Mouse (Mus musculus) hindbrain, embryonic 12.5 days (tissue): Measurements from ENCODE around the gene Lyst. TPM values are rescaled to one million over a fixed set of nuclear protein-coding genes. Genes with fewer than 3 reads are reported as not detected.
A peak's percentile ranks its signal among the peaks of the same experiment; 100 is the strongest.

Source experiments
- ATAC-seq: fragments of 200-750 bp; cut with Nextera tagmentation; 2 replicates; pipeline ENCODE4 v1.8.0; 2017; ENCODE audit warnings: moderate TSS enrichment; ENCODE audit not compliant: low FRiP score
- H3K27ac ChIP-seq: fragments of 300-500 bp; sonication (generic); 2 replicates; pipeline ENCODE4 v1.5.1; 2016; ENCODE audit warnings: mild to moderate bottlenecking
- H3K27me3 ChIP-seq: fragments of 300-500 bp; sonication (generic); 2 replicates; pipeline ENCODE4 v1.6.1; 2016; ENCODE audit warnings: mild to moderate bottlenecking
- H3K36me3 ChIP-seq: fragments of 300-500 bp; sonication (generic); 2 replicates; pipeline ENCODE4 v1.6.1; 2016; ENCODE audit warnings: mild to moderate bottlenecking
- H3K4me1 ChIP-seq: fragments of 300-500 bp; sonication (generic); 2 replicates; pipeline ENCODE4 v1.6.1; 2016
- H3K4me2 ChIP-seq: fragments of 300-500 bp; sonication (generic); replicated peaks from 2 replicates; pipeline ENCODE4 v1.6.1; 2016; ENCODE audit warnings: mild to moderate bottlenecking
- H3K4me3 ChIP-seq: fragments of 300-500 bp; sonication (generic); 2 replicates; pipeline ENCODE4 v1.5.1; 2016; ENCODE audit warnings: mild to moderate bottlenecking
- H3K9ac ChIP-seq: fragments of 300-500 bp; sonication (generic); 2 replicates; pipeline ENCODE4 v1.6.1; 2016; ENCODE audit warnings: mild to moderate bottlenecking, moderate library complexity
- H3K9me3 ChIP-seq: fragments of 300-500 bp; sonication (generic); replicated peaks from 2 replicates; pipeline ENCODE4 v1.6.1; 2016; ENCODE audit warnings: mild to moderate bottlenecking
- WGBS: fragments of 180-500 bp; shearing (Covaris S2); methylation state at CpG from one replicate; pipeline ENCODE4 v1.1.7; 2016; 5-methylcytosine and 5-hydroxymethylcytosine counted together
- polyA plus RNA-seq: library from polyadenylated mRNA; unstranded; fragments of >200 nt; fragmentation: Nextera tagmentation; extraction: Ambion mirVana; gene quantifications from 2 replicates; pipeline ENCODE4 v1.2.1, GENCODE M21; 2016

The Lyst gene
- polyA plus RNA-seq, 1 experiment from 2014 or later: 3.2 TPM

- 87% methylated on average over 11 of the region's 11 CpGs for WGBS
- no peaks in the 10 kb centered on the region for H3K27me3 ChIP-seq
- H3K4me2 ChIP-seq: no peak overlapping the region
- no peak for ATAC-seq
- H3K4me1 ChIP-seq: 0 out of 2 replicates have a peak, but pooled peaks cover 7% of the 10 kb centered on the region
- H3K4me3 ChIP-seq: no peak overlapping the region
- no peak overlapping the region for H3K27ac ChIP-seq
- no peaks in the 10 kb centered on the region for H3K9me3 ChIP-seq
- no peak overlapping the region for H3K9ac ChIP-seq
- peaks cover 6% of the 10 kb centered on the region; the same call in 1 of the 2 replicates for H3K36me3 ChIP-seq
These were observed 186.9 kb downstream of the Lyst start for GRCm38 (mm10) chr13:13777052-13777451.

DNA sequence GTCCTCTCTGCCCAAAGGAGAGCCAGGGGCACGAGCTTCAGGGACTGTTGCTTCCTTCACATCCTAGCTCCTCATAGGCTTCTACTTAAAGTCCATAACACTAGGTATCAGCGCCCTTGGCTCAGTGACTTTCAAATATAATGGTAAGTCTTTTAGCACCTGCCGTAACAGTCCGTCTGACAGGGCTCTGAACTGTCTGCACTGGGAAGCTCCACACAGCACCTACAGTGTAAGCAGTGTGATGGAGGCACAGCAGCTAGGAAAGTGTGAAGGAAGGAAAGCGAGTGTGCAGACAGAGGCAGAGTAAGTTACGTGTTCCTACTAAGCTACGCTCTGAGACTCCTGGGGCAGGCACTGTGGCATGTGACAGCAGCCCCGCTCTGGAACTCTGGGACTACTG is 187.5 kb downstream of the Lyst start:
- 84% methylated on average over 8 of the region's 8 CpGs for WGBS
- ATAC-seq: no peak
- H3K4me1 ChIP-seq: 0 out of 2 replicates have a peak, but pooled peaks cover 7% of the 10 kb centered on the region
- no peak overlapping the region for H3K4me3 ChIP-seq
- H3K27ac ChIP-seq: no peak overlapping the region
- peaks cover 6% of the 10 kb centered on the region; the same call in 1 of the 2 replicates for H3K36me3 ChIP-seq
- no peaks in the 10 kb centered on the region for H3K9me3 ChIP-seq
- H3K9ac ChIP-seq: no peak overlapping the region
- H3K27me3 ChIP-seq: peaks cover 4% of the 10 kb centered on the region
- no peak overlapping the region for H3K4me2 ChIP-seq

- Histone ChIP-seq H3K9me3 (no peaks in the 10 kb centered on the region), H3K27me3 (peaks cover 16% of the 10 kb centered on the region), H3K4me1 (peaks cover 11% of the 10 kb centered on the region; the same call in 1 of the 2 replicates), H3K4me2 (no peak overlapping the region), H3K36me3 (peaks cover 6% of the 10 kb centered on the region; the same call in 1 of the 2 replicates), H3K27ac (no peak overlapping the region), H3K4me3 (no peak overlapping the region), H3K9ac (no peak overlapping the region)
- 87% methylated on average over 1 of the region's 1 CpGs for WGBS
- no peak for ATAC-seq
These were observed 188.8 kb downstream of the Lyst start for GRCm38 (mm10) chr13:13778837-13779458.

DNA sequence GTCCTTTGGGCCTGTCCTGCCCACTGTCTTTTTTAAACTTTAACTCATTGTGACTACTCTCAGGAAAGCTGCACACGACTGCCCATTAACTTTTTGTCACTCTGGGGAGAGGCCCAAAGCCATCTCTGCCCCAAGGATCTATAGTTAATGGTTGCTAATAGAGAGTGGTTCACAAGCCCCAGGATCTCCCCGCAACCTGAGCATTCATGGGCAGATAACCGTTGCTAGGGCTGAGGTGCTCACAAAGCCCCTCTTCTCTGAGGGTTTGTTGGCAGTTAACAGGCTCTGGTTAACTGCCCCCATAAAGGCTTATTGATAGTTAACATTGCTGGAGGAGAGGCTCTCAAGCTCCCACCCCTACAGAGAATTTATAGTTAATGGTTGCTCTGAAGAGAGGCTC is 190.1 kb downstream of the Lyst start:
- Histone ChIP-seq H3K9me3 (no peaks in the 10 kb centered on the region), H3K27me3 (peaks cover 30% of the 10 kb centered on the region), H3K36me3 (peaks cover 6% of the 10 kb centered on the region; the same call in 1 of the 2 replicates), H3K27ac (no peak overlapping the region), H3K4me2 (no peak overlapping the region), H3K4me3 (no peak overlapping the region), H3K4me1 (peaks cover 16% of the 10 kb centered on the region; the same call in 1 of the 2 replicates), H3K9ac (no peak overlapping the region)
- 68% methylated on average over 3 of the region's 3 CpGs for WGBS
- ATAC-seq: no peak

DNA sequence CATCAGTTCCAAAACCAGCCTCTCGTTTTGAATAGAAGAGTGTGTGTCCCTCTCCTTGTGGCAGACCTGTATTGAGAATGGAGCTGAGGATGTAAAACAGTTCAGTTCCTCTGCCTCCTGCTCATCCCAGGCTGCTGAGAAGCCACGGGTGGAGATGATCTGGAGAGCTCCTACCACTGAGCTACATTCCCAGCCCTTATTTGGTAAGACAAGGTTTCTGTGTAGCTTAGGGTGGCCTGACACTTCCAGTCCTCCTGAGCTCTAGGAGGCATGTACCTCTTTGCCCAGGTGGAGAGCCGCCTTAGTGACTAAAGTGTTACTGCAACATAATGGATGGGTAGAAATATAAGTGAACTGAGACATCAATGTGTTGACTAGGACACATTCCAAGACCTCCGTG is 190.8 kb downstream of the Lyst start:
- Histone ChIP-seq H3K4me3 (no peak overlapping the region), H3K9ac (no peak overlapping the region), H3K36me3 (peaks cover 6% of the 10 kb centered on the region; the same call in 1 of the 2 replicates), H3K4me2 (no peak overlapping the region), H3K9me3 (no peaks in the 10 kb centered on the region), H3K4me1 (peaks cover 17% of the 10 kb centered on the region), H3K27ac (no peak overlapping the region), H3K27me3 (peaks cover 37% of the 10 kb centered on the region)
- 83% methylated on average over 4 of the region's 4 CpGs for WGBS
- ATAC-seq: no peak

GRCm38 (mm10) chr13:13783296-13783695 is 193.1 kb downstream of the Lyst start:
- peak overlapping the region; percentile 55; the same call in 1 of the 2 replicates for H3K4me3 ChIP-seq
- ATAC-seq: no peak
- peak overlapping the region; percentile 93 for H3K4me2 ChIP-seq
- peaks cover 16% of the 10 kb centered on the region for H3K4me1 ChIP-seq
- H3K27ac ChIP-seq: no peak overlapping the region
- H3K36me3 ChIP-seq: no peaks in the 10 kb centered on the region
- H3K9me3 ChIP-seq: no peaks in the 10 kb centered on the region
- H3K9ac ChIP-seq: no peak overlapping the region
- peaks cover 47% of the 10 kb centered on the region for H3K27me3 ChIP-seq
- 47% methylated on average over 7 of the region's 7 CpGs for WGBS

DNA sequence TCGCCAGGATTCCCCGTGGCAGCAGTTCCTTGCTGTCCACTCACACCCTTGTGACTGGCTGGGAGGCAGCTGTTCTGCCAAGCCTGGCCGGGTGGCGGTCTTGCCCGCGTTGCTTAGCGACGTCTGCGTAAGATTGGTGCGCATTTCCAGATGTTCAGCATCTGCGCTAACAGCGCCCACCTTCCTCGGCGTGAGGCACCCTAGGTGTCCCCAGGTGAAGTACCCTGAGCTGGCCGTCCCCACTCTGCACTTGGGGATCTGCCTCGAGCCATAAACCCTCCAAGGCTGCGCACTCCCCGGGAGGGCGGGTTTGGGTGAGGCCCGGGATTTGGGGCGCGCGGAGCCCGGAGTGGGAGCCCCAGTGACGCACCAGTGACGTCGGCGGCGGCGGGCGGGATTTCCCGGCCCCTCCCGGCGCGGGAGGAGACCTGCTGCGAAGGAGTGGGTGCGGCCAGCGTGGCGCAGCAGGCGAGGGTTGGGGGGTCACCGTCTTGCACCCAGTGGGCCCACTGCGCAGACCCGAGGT is 193.8 kb downstream of the Lyst start, which contains the start of gene Gng4:
TSS of gene Gng4 (plus strand) at position 166 of the 526 bp plus-strand sequence.
- H3K36me3 ChIP-seq: no peaks in the 10 kb centered on the region
- H3K27ac ChIP-seq: no peak within 1 kb of the TSS
- H3K9ac ChIP-seq: peak within 1 kb of the TSS; percentile 61
- peaks cover 47% of the 10 kb centered on the region for H3K27me3 ChIP-seq
- peak within 1 kb of the TSS; percentile 55 for H3K4me3 ChIP-seq
- H3K4me2 ChIP-seq: peak within 1 kb of the TSS; percentile 93
- under 1% methylated on average over 43 of the region's 43 CpGs for WGBS
- no peaks in the 10 kb centered on the region for H3K9me3 ChIP-seq
- ATAC-seq: peak; percentile 73
- peaks cover 16% of the 10 kb centered on the region for H3K4me1 ChIP-seq

- Histone ChIP-seq H3K36me3 (no peaks in the 10 kb centered on the region), H3K9me3 (no peaks in the 10 kb centered on the region), H3K27me3 (peaks cover 47% of the 10 kb centered on the region), H3K9ac (peak overlapping the region; percentile 61), H3K27ac (no peak overlapping the region), H3K4me3 (peak overlapping the region; percentile 55), H3K4me2 (peak overlapping the region; percentile 93), H3K4me1 (peaks cover 16% of the 10 kb centered on the region)
- peak; percentile 79 for ATAC-seq
- WGBS: under 1% methylated on average over 46 of the region's 59 CpGs
These were observed 194.3 kb downstream of the Lyst start for GRCm38 (mm10) chr13:13784420-13784936.

DNA sequence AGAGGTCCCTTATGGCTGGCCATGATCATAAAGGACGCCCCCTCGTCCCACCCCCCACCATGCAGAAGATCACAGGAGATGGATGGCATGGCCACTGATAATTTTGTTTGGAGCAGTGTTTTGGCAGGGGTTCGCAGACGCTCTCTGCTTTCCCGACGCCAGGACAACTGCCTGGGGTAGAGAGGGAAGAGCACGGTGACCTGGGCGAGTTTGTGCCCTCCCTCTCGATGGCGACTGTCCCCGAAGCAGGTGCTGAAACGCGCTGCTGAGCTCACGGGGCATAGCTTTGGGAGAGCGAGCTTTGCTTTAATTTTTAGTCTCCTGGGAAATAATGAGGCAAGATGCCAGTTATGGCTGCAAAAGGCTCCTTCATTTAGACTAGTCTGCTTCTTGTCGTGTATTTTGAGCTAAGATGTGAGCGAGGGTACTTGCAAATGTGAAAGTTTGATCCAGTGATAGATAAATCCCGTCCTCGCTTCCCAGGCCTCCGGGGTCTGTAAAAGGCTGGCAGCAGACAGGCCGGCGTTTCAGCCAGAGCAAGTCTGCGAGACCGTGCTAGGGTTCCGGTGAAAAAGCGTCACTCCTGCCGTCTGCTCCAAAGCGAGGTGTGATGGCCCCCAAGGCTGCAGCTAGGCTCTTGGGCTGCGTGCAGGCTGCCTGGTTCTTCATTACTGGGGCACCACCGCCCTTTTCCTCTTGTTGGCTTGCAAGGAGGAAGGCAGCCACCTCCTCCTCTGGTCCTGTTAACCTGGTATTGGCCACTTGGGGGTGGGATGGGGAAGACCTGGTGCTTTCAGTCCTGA is 195.0 kb downstream of the Lyst start:
- H3K4me1 ChIP-seq: peaks cover 16% of the 10 kb centered on the region
- H3K27me3 ChIP-seq: peaks cover 49% of the 10 kb centered on the region
- peak overlapping the region; percentile 61; the same call in 1 of the 2 replicates for H3K9ac ChIP-seq
- H3K4me3 ChIP-seq: peak overlapping the region; percentile 55
- no peak overlapping the region for H3K27ac ChIP-seq
- peak; percentile 34 for ATAC-seq
- H3K4me2 ChIP-seq: peak overlapping the region; percentile 93
- H3K36me3 ChIP-seq: no peaks in the 10 kb centered on the region
- H3K9me3 ChIP-seq: no peaks in the 10 kb centered on the region
- 2% methylated on average over 30 of the region's 30 CpGs for WGBS

DNA sequence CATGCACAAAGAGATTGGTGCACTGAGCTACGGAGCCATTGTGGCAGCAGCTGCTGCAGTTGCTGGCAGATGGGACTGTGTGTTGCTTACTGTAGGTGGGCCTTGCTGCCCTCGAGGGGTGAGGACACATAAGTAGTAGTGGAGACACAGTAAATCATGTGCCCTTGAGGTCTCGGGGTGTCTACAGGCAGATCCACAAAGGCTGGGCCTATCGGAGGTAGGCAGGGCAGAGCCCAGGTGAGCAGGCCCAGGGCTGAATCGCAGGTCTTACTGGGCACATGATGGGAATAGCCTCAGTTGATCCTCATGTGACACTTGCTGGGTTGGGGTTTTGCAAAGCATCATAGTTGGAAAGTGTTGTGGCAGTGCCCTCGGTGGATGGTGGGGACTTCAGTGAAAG is 196.8 kb downstream of the Lyst start:
- no peaks in the 10 kb centered on the region for H3K36me3 ChIP-seq
- H3K4me1 ChIP-seq: peaks cover 16% of the 10 kb centered on the region
- H3K27me3 ChIP-seq: peaks cover 50% of the 10 kb centered on the region
- no peaks in the 10 kb centered on the region for H3K9me3 ChIP-seq
- 93% methylated on average over 6 of the region's 6 CpGs for WGBS
- H3K9ac ChIP-seq: no peak overlapping the region
- H3K4me2 ChIP-seq: no peak overlapping the region
- no peak overlapping the region for H3K27ac ChIP-seq
- ATAC-seq: no peak
- no peak overlapping the region for H3K4me3 ChIP-seq

DNA sequence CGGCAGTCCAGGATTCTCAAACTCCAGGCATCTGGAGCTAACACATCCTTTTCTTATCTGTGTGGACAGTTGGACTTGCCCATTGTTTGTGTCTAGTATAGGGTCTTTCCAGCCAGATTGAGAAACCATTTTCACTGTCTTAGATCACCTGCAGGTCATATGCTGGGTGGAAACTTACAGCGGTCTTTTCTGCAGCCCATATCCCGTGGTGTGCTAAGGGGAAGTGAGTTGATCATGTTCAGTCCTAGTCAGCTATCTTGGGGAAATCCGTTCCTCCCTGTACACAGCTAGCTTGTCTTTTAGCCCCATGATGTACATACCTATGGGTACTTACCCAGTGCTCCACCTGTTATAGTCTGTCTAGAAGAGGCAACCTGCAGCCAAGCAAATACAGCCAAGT is 197.9 kb downstream of the Lyst start:
- WGBS: 91% methylated on average over 4 of the region's 4 CpGs

GRCm38 (mm10) chr13:13791981-13792380 is 201.8 kb downstream of the Lyst start:
- 92% methylated on average over 3 of the region's 3 CpGs for WGBS
- Histone ChIP-seq H3K27ac (no peak overlapping the region), H3K4me1 (no peaks in the 10 kb centered on the region), H3K9ac (no peak overlapping the region), H3K27me3 (peaks cover 7% of the 10 kb centered on the region; the same call in 1 of the 2 replicates), H3K9me3 (no peaks in the 10 kb centered on the region), H3K36me3 (no peaks in the 10 kb centered on the region), H3K4me3 (no peak overlapping the region), H3K4me2 (no peak overlapping the region)
- no peak for ATAC-seq

More for the DNA sequence above, 197.9 kb downstream of the Lyst start:
- peaks cover 42% of the 10 kb centered on the region for H3K27me3 ChIP-seq
- no peak overlapping the region for H3K27ac ChIP-seq
- ATAC-seq: no peak
- H3K4me2 ChIP-seq: no peak overlapping the region
- H3K9ac ChIP-seq: no peak overlapping the region
- H3K9me3 ChIP-seq: no peaks in the 10 kb centered on the region
- H3K36me3 ChIP-seq: no peaks in the 10 kb centered on the region
- H3K4me3 ChIP-seq: no peak overlapping the region
- H3K4me1 ChIP-seq: peaks cover 16% of the 10 kb centered on the region
